Mouse (Mus musculus) testis, adult 10 weeks (tissue): ENCODE measurements around the gene Col6a2. TPM values are rescaled to one million over a fixed set of nuclear protein-coding genes. Genes with fewer than 3 reads are reported as not detected.

Experiments
- polyA plus RNA-seq: library from polyadenylated mRNA; stranded (reverse); fragments of 350-450 nt; fragmentation: Illumina TruSeq; extraction: RNeasy Lipid Tissue Mini Kit (QIAGEN cat#74804); gene quantifications from one replicate; pipeline ENCODE4 v1.2.3, GENCODE M21; 2014; ENCODE audit warnings: low read depth, low replicate concordance

The Col6a2 gene
- polyA plus RNA-seq, result 0.48 TPM

DNA sequence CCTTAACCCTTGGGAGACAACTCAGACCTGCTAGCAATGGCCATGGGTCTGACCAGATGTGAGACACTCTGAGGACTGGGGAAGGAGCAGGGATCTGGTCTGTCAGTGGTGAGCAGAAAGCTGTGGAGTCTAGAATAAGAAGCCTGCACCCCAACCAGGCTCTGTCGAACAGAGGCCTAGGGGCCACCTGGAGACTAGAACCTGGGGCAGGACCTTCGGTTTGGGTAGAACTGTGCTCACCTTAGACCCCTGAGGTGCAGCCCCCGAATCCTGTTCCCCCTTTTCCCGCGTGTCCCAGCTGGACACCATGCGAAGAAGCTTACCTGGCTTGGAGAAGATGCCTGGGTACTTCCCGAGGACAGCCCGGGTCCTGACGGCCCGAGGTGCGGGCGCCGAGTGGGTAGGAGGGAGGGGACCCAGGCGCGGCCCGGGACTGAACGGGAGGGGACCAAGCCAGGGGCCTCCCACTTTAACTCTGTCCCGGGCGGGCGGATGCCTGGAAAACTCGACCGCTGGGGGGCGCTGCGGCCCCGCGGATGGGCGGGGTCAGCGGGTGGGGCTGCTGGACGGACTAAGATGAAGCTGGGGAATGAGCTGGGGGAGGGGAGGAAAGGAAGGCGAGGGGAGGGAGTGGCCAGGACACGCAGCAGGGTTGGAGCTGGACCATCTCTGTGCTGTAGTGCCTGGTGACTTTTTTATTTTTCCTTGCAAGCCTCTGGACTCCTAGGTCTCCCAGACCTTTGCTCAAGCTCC, at the start of gene Col6a2:
TSS of gene Col6a2 (minus strand) at position 703 of the 753 bp plus-strand sequence.

DNA sequence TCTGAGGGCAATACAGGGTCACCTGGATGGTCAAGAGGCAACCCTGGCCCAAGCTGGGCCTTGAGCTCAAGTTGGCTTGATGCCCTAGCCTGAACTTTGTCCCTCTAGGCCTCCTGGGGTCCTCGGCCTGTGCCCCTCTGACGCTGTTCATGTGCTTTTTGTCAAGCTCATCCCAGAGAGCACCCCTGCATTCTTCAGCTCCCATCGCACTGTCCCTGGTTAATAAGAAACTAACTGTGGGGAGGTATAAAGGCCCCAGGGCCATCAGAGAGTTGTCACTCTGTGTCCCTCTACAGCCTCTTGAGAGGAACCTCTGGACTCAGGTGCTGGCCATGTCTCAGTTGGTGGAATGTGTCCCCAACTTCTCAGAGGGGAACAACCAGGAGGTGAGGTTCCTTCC, 48.1 kb downstream of the Col6a2 start, which contains the start of gene Ftcd:
TSS of gene Ftcd (plus strand) at position 275 of the 400 bp plus-strand sequence.

GRCm38 (mm10) chr10:76561972-76562371, 61.5 kb downstream of the Col6a2 start, which contains the start of gene Spatc1l:
TSS of gene Spatc1l (plus strand) at chr10:76562272.

Other genes starting within 250 kb of the Col6a2 start
- not detected for gene AC141477.1, start 183.2 kb downstream of the Col6a2 start, polyA plus RNA-seq
- gene Pcnt, start 180.8 kb downstream of the Col6a2 start, polyA plus RNA-seq, result 30.6 TPM
- not detected for gene 2610028H24Rik, start 174.5 kb downstream of the Col6a2 start, polyA plus RNA-seq
- 9.8 TPM for gene Mcm3ap, start 154.7 kb downstream of the Col6a2 start, polyA plus RNA-seq
- gene Ybey, start 154.5 kb downstream of the Col6a2 start, polyA plus RNA-seq, result 0.74 TPM
- 4.6 TPM for gene Lss, start 92.0 kb downstream of the Col6a2 start, polyA plus RNA-seq
- 2.9 TPM for gene Spatc1l, start 61.4 kb downstream of the Col6a2 start, polyA plus RNA-seq
- gene Ftcd, start 48.0 kb downstream of the Col6a2 start, polyA plus RNA-seq, result not detected
- 2.1 TPM for gene Col6a1, start 102.5 kb upstream of the Col6a2 start, polyA plus RNA-seq